7 mouse cellular contexts compared by ENCODE assay signal in the genomic region with DNA sequence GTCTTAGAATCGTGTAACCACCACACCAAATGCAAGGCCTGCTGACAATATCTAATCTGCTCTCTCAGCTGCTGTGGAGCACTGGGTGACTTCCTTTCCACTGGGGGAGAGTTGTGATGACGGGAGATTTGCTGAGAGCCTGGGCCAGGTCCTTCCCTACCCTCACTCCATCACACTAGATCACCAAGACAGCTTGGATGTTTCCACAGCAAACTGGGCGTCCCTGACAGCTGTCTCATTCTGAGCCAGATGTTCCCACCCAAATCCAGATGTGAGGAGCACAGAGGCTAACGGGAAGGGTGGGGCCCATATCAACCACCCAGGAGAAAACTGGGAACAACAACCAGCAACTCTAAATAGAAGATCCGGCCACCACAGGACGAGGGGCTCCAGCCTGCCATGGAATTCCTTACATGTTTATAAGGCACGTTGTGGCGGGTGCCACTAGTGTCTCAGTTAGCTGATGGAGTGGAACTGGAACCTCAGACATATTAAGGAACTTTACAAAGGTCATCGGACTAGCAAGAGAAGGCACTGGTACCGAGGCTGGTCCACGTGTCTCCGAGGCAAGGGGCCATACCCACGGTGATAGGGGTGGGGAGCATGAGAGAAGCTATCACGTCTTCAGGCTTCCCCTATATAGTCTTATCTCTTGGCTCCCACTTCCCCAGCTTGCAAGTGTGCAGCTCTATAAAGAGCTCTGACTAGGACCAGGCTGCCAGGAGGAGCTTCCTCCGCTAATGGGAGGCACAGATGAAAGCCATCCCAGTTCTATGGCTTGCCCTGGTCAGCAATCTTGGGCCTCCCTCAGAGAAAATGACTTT. TPM values are rescaled to one million over a fixed set of nuclear protein-coding genes. Genes with fewer than 3 reads are reported as not detected.
DNase-seq lines count a peak whose midpoint lies in the region; ATAC-seq lines count a peak whose summit lies in the region.

No protein-coding gene starts in this region.

- peak overlapping the region; percentile 49 for H3K4me3 ChIP-seq in erythroblast, embryonic 14.5 days (replicated peaks)
- no peak overlapping the region; the same call in 1 of the 2 replicates for H3K4me3 ChIP-seq in hindbrain, embryonic 15.5 days

- H3K27me3 ChIP-seq in erythroblast, embryonic 14.5 days (ENCODE audit: control insufficient read depth) = peaks cover 24% of the 10 kb centered on the region
- H3K27me3 ChIP-seq in hindbrain, embryonic 15.5 days = no peaks in the 10 kb centered on the region

- H3K4me2 ChIP-seq in hindbrain, embryonic 15.5 days = peak overlapping the region; percentile 81

- H3K9ac ChIP-seq in hindbrain, embryonic 15.5 days = no peak overlapping the region

- H3K36me3 ChIP-seq in erythroblast, embryonic 14.5 days (ENCODE audit: control insufficient read depth) = peaks cover 14% of the 10 kb centered on the region
- peaks cover 11% of the 10 kb centered on the region; the same call in 1 of the 2 replicates for H3K36me3 ChIP-seq in hindbrain, embryonic 15.5 days

- peak; percentile 67 for DNase-seq in c-Kit-negative CD71-positive TER-119-positive erythroid progenitor cells, embryonic 14.5 days (ENCODE audit: low read depth, low spot score)
- peak; percentile 60 for DNase-seq in lung, postnatal 10 days
- no peak for DNase-seq in frontal cortex, postnatal 14 days (ENCODE audit: low spot score in 2 of 2)
- DNase-seq in adrenal gland, postnatal 36 days = no peak
- no peak for DNase-seq in adrenal gland, postnatal 10 days

- no peak for ATAC-seq in hindbrain, embryonic 15.5 days (ENCODE audit: low FRiP score, low read depth)

- H3K4me1 ChIP-seq in erythroblast, embryonic 14.5 days (ENCODE audit: control insufficient read depth) = peaks cover 47% of the 10 kb centered on the region
- H3K4me1 ChIP-seq in hindbrain, embryonic 15.5 days (replicated peaks) = peaks cover 40% of the 10 kb centered on the region

- 80% methylated on average over 15 of the region's 15 CpGs for WGBS in hindbrain, embryonic 15.5 days

- H3K27ac ChIP-seq in hindbrain, embryonic 15.5 days (replicated peaks) = no peak overlapping the region

- H3K9me3 ChIP-seq in erythroblast, embryonic 14.5 days (ENCODE audit: control insufficient read depth, low read length) = no peaks in the 10 kb centered on the region
- H3K9me3 ChIP-seq in hindbrain, embryonic 15.5 days = no peaks in the 10 kb centered on the region

RNA-seq across cellular contexts. Expression of a gene that starts 2.3 kb away (rescaled TPM):
- 0.10 and 0.13 TPM in 2 replicates for polyA plus RNA-seq in erythroblast, embryonic 14.5 days (2012)
- polyA plus RNA-seq in hindbrain, embryonic 15.5 days (2015; fragmentation: Nextera tagmentation; extraction: Ambion mirVana) = 19.0 and 20.3 TPM in 2 replicates
- total RNA-seq in adrenal gland, postnatal 36 days (2021) = 1 to 10 TPM; 6.0 to 6.2 TPM
- total RNA-seq in adrenal gland, postnatal 10 days (2021) = 10 to 100 TPM; 10.8 to 11.2 TPM

RNA-seq across cellular contexts. Expression of a gene that starts 9.5 kb away (rescaled TPM):
- 2.7 and 8.5 TPM in 2 replicates for polyA plus RNA-seq in erythroblast, embryonic 14.5 days (2012)
- 111 and 113 TPM in 2 replicates for polyA plus RNA-seq in hindbrain, embryonic 15.5 days (2015; fragmentation: Nextera tagmentation; extraction: Ambion mirVana)
- total RNA-seq in adrenal gland, postnatal 36 days (2021) = 100 to 1,000 TPM in 1 of 2 experiments, 10 to 100 TPM in 1; 89.6 to 120 TPM
- 100 to 1,000 TPM; 105 to 119 TPM for total RNA-seq in adrenal gland, postnatal 10 days (2021)

RNA-seq across cellular contexts. Expression of a gene that starts 28.4 kb away (rescaled TPM):
- 0.12 and 0.28 TPM in 2 replicates for polyA plus RNA-seq in erythroblast, embryonic 14.5 days (2012)
- polyA plus RNA-seq in hindbrain, embryonic 15.5 days (2015; fragmentation: Nextera tagmentation; extraction: Ambion mirVana) = 10.7 and 11.7 TPM in 2 replicates
- total RNA-seq in adrenal gland, postnatal 36 days (2021) = 1 to 10 TPM in 1 of 2 experiments, under 1 TPM in 1; 0.92 to 1.4 TPM
- 1 to 10 TPM; 1.6 to 1.9 TPM for total RNA-seq in adrenal gland, postnatal 10 days (2021)

RNA-seq across cellular contexts. Expression of a gene that starts 41.7 kb away (rescaled TPM):
- polyA plus RNA-seq in erythroblast, embryonic 14.5 days (2012) = 6.6 and 6.8 TPM in 2 replicates
- 26.7 and 28.1 TPM in 2 replicates for polyA plus RNA-seq in hindbrain, embryonic 15.5 days (2015; fragmentation: Nextera tagmentation; extraction: Ambion mirVana)
- total RNA-seq in adrenal gland, postnatal 36 days (2021) = 10 to 100 TPM; 22.9 to 23.7 TPM
- 10 to 100 TPM; 21.3 to 28.0 TPM for total RNA-seq in adrenal gland, postnatal 10 days (2021)

RNA-seq across cellular contexts. Expression of a gene that starts 44.7 kb away (rescaled TPM):
- polyA plus RNA-seq in erythroblast, embryonic 14.5 days (2012) = 0.07 TPM in 1 of 2 replicates, not detected in the other
- polyA plus RNA-seq in hindbrain, embryonic 15.5 days (2015; fragmentation: Nextera tagmentation; extraction: Ambion mirVana) = 2.6 TPM in 2 replicates
- 10 to 100 TPM in 1 of 2 experiments, 1 to 10 TPM in 1; 9.4 to 33.2 TPM for total RNA-seq in adrenal gland, postnatal 36 days (2021)
- total RNA-seq in adrenal gland, postnatal 10 days (2021) = 10 to 100 TPM; 13.4 to 14.2 TPM

Comparison
In these comparisons a context has a peak if more than half of its experiments do, and no peak if none do; other contexts are left out.
1. DNase-seq: peak in c-Kit-negative CD71-positive TER-119-positive erythroid progenitor cells, embryonic 14.5 days (single experiment) and lung, postnatal 10 days (single experiment); none in frontal cortex, postnatal 14 days (0 of 2), adrenal gland, postnatal 36 days (0 of 2) and adrenal gland, postnatal 10 days (single experiment).